Mouse (Mus musculus): ENCODE results near the gene Ssh1. TPM values are rescaled to one million over a fixed set of nuclear protein-coding genes. Genes with fewer than 3 reads are reported as not detected.

Ssh1 gene
- total and polyA plus RNA-seq, 2 experiments from 2014 or later, result 6.8 to 10.0 TPM

GRCm38 (mm10) chr5:113985737-113986136 lies 8.0 kb downstream of the Ssh1 start:
- Histone ChIP-seq H3K4me1 (ENCODE audit: control insufficient read depth, insufficient read depth) (peaks cover 22% of the 10 kb centered on the region), H3K27me3 (ENCODE audit: control insufficient read depth, insufficient read depth, low read length) (no peaks in the 10 kb centered on the region), H3K27ac (ENCODE audit: low read depth) (peak overlapping the region; percentile 56), H3K9ac (replicated peaks; ENCODE audit: low read depth, low read length) (no peak overlapping the region), H3K4me2 (ENCODE audit: low read depth, low read length) (no peak overlapping the region), H3K36me3 (replicated peaks; ENCODE audit: control insufficient read depth, insufficient read depth, low read length) (peaks cover 5% of the 10 kb centered on the region; the same call in 1 of the 2 replicates), H3K9me3 (replicated peaks; ENCODE audit: control insufficient read depth, low read length) (no peaks in the 10 kb centered on the region), H3K4me3 (ENCODE audit: low read depth, low read length) (no peak overlapping the region)
- ATAC-seq (ENCODE audit: insufficient read depth, low read depth) (no peak), DNase-seq (ENCODE audit: low spot score) (no peak)
- no peak for TF ChIP-seq EP300 (IDR thresholded peaks at IDR 0.05; ENCODE audit: low read depth)
- no peak for TF ChIP-seq CTCF (IDR thresholded peaks at IDR 0.05; ENCODE audit: low read depth)
- WGBS, result 54% methylated on average over 2 of the region's 2 CpGs

DNA sequence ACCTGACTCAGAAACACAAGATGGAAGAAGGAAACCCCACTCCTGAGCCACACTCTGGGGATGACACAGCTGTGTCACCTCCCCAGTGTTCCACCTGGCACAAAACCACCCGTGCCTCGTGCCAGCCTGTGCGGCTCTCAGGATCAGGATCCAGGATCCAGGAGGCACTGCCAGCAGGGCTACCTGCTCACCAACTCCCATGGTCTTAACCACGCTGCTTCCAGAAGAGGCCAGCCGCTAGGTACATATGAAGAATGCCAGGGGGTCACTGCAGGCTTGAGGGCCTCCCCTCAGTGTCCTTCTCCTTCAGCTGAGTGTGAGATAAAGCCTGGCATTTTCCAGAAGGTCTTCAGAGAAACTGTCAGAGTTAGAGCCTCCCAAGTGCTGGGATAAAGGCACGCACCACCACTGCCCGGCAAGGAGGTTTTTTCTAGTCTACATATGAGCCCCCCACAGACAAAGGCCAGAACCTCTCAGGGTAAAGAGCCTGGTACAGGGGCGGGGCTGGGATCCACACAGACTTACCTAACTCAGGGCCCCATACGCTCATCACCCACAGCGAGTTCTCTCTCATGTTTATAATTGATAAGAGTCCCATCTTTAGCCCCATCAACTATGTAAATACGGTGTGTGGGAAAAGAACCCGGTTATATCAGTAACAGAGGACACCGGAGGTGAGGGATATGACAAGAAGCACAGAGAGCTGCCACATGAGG lies 9.5 kb downstream of the Ssh1 start:
- Histone ChIP-seq H3K9ac (replicated peaks; ENCODE audit: low read depth, low read length) (no peak overlapping the region), H3K4me2 (ENCODE audit: low read depth, low read length) (no peak overlapping the region), H3K36me3 (replicated peaks; ENCODE audit: control insufficient read depth, insufficient read depth, low read length) (peaks cover 5% of the 10 kb centered on the region; the same call in 1 of the 2 replicates), H3K4me3 (ENCODE audit: low read depth, low read length) (no peak overlapping the region), H3K27me3 (ENCODE audit: control insufficient read depth, insufficient read depth, low read length) (no peaks in the 10 kb centered on the region), H3K9me3 (replicated peaks; ENCODE audit: control insufficient read depth, low read length) (no peaks in the 10 kb centered on the region), H3K4me1 (ENCODE audit: control insufficient read depth, insufficient read depth) (peaks cover 22% of the 10 kb centered on the region), H3K27ac (ENCODE audit: low read depth) (no peak overlapping the region)
- DNase-seq (ENCODE audit: low spot score), result no peak
- ATAC-seq (ENCODE audit: insufficient read depth, low read depth), result no peak
- 75% methylated on average over 13 of the region's 13 CpGs for WGBS
- no peak for TF ChIP-seq CTCF (IDR thresholded peaks at IDR 0.05; ENCODE audit: low read depth)
- TF ChIP-seq EP300 (IDR thresholded peaks at IDR 0.05; ENCODE audit: low read depth), result no peak

DNA sequence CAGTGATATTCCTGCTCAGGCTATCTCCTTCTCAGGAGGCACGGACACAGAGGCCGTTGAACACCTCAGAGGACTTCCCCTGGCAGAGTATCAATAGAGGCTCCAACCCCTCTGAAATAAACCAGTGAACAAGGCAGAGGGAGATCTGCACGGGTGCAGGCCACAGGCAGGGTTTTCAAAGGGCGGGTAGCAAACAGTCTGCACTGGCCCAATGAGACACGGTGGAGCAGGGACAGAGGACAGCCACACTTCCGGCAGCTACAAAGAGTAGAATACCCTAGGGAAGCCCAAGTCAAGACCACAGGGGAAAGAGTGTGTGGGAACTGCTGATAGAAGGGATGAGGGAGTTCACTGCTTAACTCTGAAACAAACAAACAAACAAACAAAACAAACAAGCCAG lies 10.2 kb downstream of the Ssh1 start:
- WGBS, result 30% methylated on average over 6 of the region's 6 CpGs
- Histone ChIP-seq H3K9me3 (replicated peaks; ENCODE audit: control insufficient read depth, low read length) (no peaks in the 10 kb centered on the region), H3K4me3 (ENCODE audit: low read depth, low read length) (no peak overlapping the region), H3K4me2 (ENCODE audit: low read depth, low read length) (no peak overlapping the region), H3K27ac (ENCODE audit: low read depth) (no peak overlapping the region), H3K27me3 (ENCODE audit: control insufficient read depth, insufficient read depth, low read length) (no peaks in the 10 kb centered on the region), H3K9ac (replicated peaks; ENCODE audit: low read depth, low read length) (no peak overlapping the region), H3K4me1 (ENCODE audit: control insufficient read depth, insufficient read depth) (peaks cover 22% of the 10 kb centered on the region), H3K36me3 (replicated peaks; ENCODE audit: control insufficient read depth, insufficient read depth, low read length) (peaks cover 2% of the 10 kb centered on the region; the same call in 1 of the 2 replicates)
- DNase-seq (ENCODE audit: low spot score) (no peak), ATAC-seq (ENCODE audit: insufficient read depth, low read depth) (no peak)
- TF ChIP-seq EP300 (IDR thresholded peaks at IDR 0.05; ENCODE audit: low read depth) (no peak), CTCF (IDR thresholded peaks at IDR 0.05; ENCODE audit: low read depth) (no peak)

DNA sequence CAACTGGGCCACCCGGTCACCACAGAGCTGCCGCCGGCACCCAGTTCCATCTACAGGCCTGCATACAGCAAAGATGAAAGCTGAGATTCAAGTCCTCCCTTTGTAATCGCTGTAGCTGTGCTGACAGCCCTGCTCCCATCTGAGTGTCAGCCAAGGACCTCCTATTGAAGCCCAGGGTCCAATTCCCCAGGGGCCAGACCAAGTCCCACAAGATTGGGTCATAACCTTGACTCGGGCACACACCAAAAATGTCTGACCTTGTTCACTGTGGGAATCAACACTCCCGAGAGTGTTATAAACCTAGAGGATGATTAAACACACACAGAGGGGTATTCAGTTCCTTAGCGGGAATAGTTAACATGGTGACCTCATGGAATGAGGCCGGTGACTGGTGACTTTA lies 11.9 kb downstream of the Ssh1 start:
- TF ChIP-seq EP300 (IDR thresholded peaks at IDR 0.05; ENCODE audit: low read depth) (no peak), CTCF (IDR thresholded peaks at IDR 0.05; ENCODE audit: low read depth) (no peak)
- no peak overlapping the region for H3K27ac ChIP-seq (ENCODE audit: low read depth)

GRCm38 (mm10) chr5:113981171-113981570 lies 12.5 kb downstream of the Ssh1 start:
- WGBS, result 84% methylated on average over 6 of the region's 6 CpGs
- H3K4me3 ChIP-seq (ENCODE audit: low read depth, low read length), result no peak overlapping the region

More for the DNA sequence above, 11.9 kb downstream of the Ssh1 start:
- 62% methylated on average over 8 of the region's 8 CpGs for WGBS
- peaks cover 21% of the 10 kb centered on the region for H3K4me1 ChIP-seq (ENCODE audit: control insufficient read depth, insufficient read depth)
- H3K4me2 ChIP-seq (ENCODE audit: low read depth, low read length), result no peak overlapping the region
- ATAC-seq (ENCODE audit: insufficient read depth, low read depth) (no peak), DNase-seq (ENCODE audit: low spot score) (no peak)
- peaks cover 9% of the 10 kb centered on the region; the same call in 1 of the 2 replicates for H3K36me3 ChIP-seq (replicated peaks; ENCODE audit: control insufficient read depth, insufficient read depth, low read length)
- H3K27me3 ChIP-seq (ENCODE audit: control insufficient read depth, insufficient read depth, low read length), result no peaks in the 10 kb centered on the region
- no peak overlapping the region for H3K4me3 ChIP-seq (ENCODE audit: low read depth, low read length)
- no peak overlapping the region for H3K9ac ChIP-seq (replicated peaks; ENCODE audit: low read depth, low read length)
- no peaks in the 10 kb centered on the region for H3K9me3 ChIP-seq (replicated peaks; ENCODE audit: control insufficient read depth, low read length)

More at GRCm38 (mm10) chr5:113981171-113981570, 12.5 kb downstream of the Ssh1 start:
- Histone ChIP-seq H3K27ac (ENCODE audit: low read depth) (no peak overlapping the region), H3K36me3 (replicated peaks; ENCODE audit: control insufficient read depth, insufficient read depth, low read length) (peaks cover 9% of the 10 kb centered on the region; the same call in 1 of the 2 replicates), H3K9ac (replicated peaks; ENCODE audit: low read depth, low read length) (no peak overlapping the region), H3K4me2 (ENCODE audit: low read depth, low read length) (no peak overlapping the region), H3K4me1 (ENCODE audit: control insufficient read depth, insufficient read depth) (peaks cover 18% of the 10 kb centered on the region; the same call in 1 of the 2 replicates), H3K27me3 (ENCODE audit: control insufficient read depth, insufficient read depth, low read length) (no peaks in the 10 kb centered on the region), H3K9me3 (replicated peaks; ENCODE audit: control insufficient read depth, low read length) (no peaks in the 10 kb centered on the region)
- ATAC-seq (ENCODE audit: insufficient read depth, low read depth) (no peak), DNase-seq (ENCODE audit: low spot score) (no peak)
- TF ChIP-seq EP300 (IDR thresholded peaks at IDR 0.05; ENCODE audit: low read depth) (no peak), CTCF (IDR thresholded peaks at IDR 0.05; ENCODE audit: low read depth) (no peak)
